Mouse (Mus musculus) bone marrow, adult 2 months (tissue): ENCODE results near the gene Olfr810.

Source experiments
- CTCF ChIP-seq: fragments of 200-500 bp; IDR thresholded peaks from 2 replicates; pipeline ENCODE4 v1.5.1; 2011; ENCODE audit warnings: low read length, control low read depth; ENCODE audit not compliant: control insufficient read depth, insufficient read depth
- POLR2A ChIP-seq: fragments of 200-500 bp; IDR thresholded peaks from 2 replicates; pipeline ENCODE4 v1.6.1; 2011; ENCODE audit warnings: low read depth, mild to moderate bottlenecking, control low read depth, low read length, borderline replicate concordance; ENCODE audit not compliant: control insufficient read depth

GRCm38 (mm10) chr10:129794817-129795216 is at the start of gene Olfr810:
- TF ChIP-seq CTCF = no peak
- no peak for TF ChIP-seq POLR2A
